Mouse (Mus musculus): ENCODE measurements at regions not wholly inside any gene's neighbourhood (a gene's known extent, or its start where the extent isn't known, plus 50 kb on each side); places are given as distances from the start of the nearest gene placed in this dataset.
A peak's percentile ranks its signal among the peaks of the same experiment; 100 is the strongest.
"Not testable (repeated sequence)": the region's sequence is repeated elsewhere in the genome, so short reads cannot be mapped to it uniquely, and the experiment has no call there.

DNA sequence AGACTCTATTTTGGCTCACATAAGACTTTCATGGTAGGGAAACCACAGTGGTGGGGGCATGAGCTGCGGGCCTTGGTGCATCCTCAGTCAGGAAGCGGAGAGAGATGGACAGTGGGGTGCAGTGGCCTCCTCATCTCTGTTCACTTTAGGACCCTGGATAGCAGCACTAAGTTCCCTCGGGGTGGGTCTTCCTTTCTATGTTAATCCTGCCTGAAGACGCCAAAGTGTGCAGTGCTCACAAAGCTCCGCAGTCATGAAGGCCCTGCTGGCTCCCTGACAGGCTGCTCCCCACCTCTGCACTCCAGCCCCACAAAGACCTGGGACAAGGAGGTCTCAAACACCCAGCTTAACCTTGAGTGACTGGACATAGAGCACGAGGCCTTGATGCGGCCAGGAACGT is 56.8 kb downstream of the Sox1 start:
- Histone ChIP-seq H3K4me2 (ENCODE audit: low read length) (no peak overlapping the region), H3K9me3 (ENCODE audit: control insufficient read depth, low read length) (peaks cover 4% of the 10 kb centered on the region; the same call in 1 of the 2 replicates), H3K9ac (ENCODE audit: low read length) (no peak overlapping the region), H3K4me3 (ENCODE audit: control insufficient read depth in 1 of 2, insufficient read depth in 1 of 2, low read depth in 1 of 2, low read length in 2 of 2) (no peak overlapping the region), H3K4me1 (ENCODE audit: control insufficient read depth in 2 of 2, insufficient read depth in 2 of 2, low read length in 2 of 2) (no peaks in the 10 kb centered on the region), H3K27ac (replicated peaks in 1 of 2; ENCODE audit: control insufficient read depth in 1 of 2, insufficient read depth in 1 of 2, low read depth in 2 of 2, low read length in 2 of 2) (no peak overlapping the region), H3K36me3 (ENCODE audit: control insufficient read depth, insufficient read depth, low read length) (no peaks in the 10 kb centered on the region), H3K27me3 (ENCODE audit: control insufficient read depth, insufficient read depth, low read length) (peaks cover 39% of the 10 kb centered on the region)
- no peak for ATAC-seq (ENCODE audit: insufficient number of reproducible peaks, insufficient read depth, low FRiP score, low read depth)
- WGBS, result 51% methylated on average over 8 of the region's 8 CpGs

GRCm38 (mm10) chr8:12455376-12455775 is 60.3 kb downstream of the Sox1 start:
- not testable (repeated sequence) for ATAC-seq (ENCODE audit: insufficient number of reproducible peaks, insufficient read depth, low FRiP score, low read depth); H3K27ac ChIP-seq (replicated peaks in 1 of 2; ENCODE audit: control insufficient read depth in 1 of 2, insufficient read depth in 1 of 2, low read depth in 2 of 2, low read length in 2 of 2); H3K9me3 ChIP-seq (ENCODE audit: control insufficient read depth, low read length); H3K4me1 ChIP-seq (ENCODE audit: control insufficient read depth in 2 of 2, insufficient read depth in 2 of 2, low read length in 2 of 2); H3K36me3 ChIP-seq (ENCODE audit: control insufficient read depth, insufficient read depth, low read length); H3K4me2 ChIP-seq (ENCODE audit: low read length); H3K9ac ChIP-seq (ENCODE audit: low read length); H3K4me3 ChIP-seq (ENCODE audit: control insufficient read depth in 1 of 2, insufficient read depth in 1 of 2, low read depth in 1 of 2, low read length in 2 of 2)
- peaks cover 16% of the 10 kb centered on the region; the same call in 1 of the 2 replicates for H3K27me3 ChIP-seq (ENCODE audit: control insufficient read depth, insufficient read depth, low read length)
- 80% methylated on average over 3 of the region's 3 CpGs for WGBS

DNA sequence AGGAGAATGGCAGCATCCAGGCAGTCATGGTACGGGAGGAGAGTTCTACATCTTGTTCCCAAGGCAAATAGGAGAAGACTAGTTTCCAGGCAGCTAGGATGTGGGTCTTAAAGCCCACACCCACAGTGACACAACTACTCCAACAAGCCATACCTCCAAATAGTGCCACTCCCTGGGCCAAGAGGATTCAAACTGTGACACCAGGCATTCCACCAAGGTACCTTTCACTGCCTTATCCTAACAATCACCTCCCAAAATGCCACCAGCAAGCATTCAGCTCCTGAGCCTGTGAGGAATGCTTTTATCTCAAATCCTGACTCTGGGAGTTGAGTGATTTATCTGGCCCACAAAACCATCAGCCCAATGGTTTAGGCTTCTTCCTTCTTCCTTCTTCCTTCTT is 61.2 kb downstream of the Sox1 start:
- WGBS, result 77% methylated on average over 1 of the region's 1 CpGs

DNA sequence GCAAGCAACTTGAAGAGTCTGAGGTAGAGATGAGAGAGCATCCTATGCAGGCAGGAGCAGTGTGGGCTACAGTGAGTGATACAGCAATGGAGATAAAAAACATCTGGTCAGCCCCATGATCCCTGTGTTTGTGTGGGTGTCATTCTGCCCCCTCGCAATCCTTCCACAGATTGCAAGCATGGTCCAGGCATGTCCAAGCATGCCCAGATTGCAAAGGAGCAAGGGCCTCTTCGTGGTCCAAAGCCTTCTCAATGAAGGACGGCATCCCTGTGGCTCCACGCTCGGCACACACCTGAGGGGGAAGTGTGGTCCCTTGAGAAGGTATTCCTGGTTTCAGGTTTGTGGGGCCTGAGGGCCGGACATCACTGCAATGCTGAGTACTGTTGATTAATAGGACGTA is 61.9 kb downstream of the Sox1 start:
- WGBS, result 64% methylated on average over 7 of the region's 7 CpGs

More for the DNA sequence above, 61.2 kb downstream of the Sox1 start:
- Histone ChIP-seq H3K4me2 (ENCODE audit: low read length) (no peak overlapping the region), H3K27ac (replicated peaks in 1 of 2; ENCODE audit: control insufficient read depth in 1 of 2, insufficient read depth in 1 of 2, low read depth in 2 of 2, low read length in 2 of 2) (no peak overlapping the region), H3K9me3 (ENCODE audit: control insufficient read depth, low read length) (no peaks in the 10 kb centered on the region), H3K36me3 (ENCODE audit: control insufficient read depth, insufficient read depth, low read length) (no peaks in the 10 kb centered on the region), H3K4me3 (ENCODE audit: control insufficient read depth in 1 of 2, insufficient read depth in 1 of 2, low read depth in 1 of 2, low read length in 2 of 2) (no peak overlapping the region), H3K4me1 (ENCODE audit: control insufficient read depth in 2 of 2, insufficient read depth in 2 of 2, low read length in 2 of 2) (0 out of 4 replicates have a peak, but pooled peaks cover 0 to 3% of the 10 kb centered on the region in 2 experiments), H3K27me3 (ENCODE audit: control insufficient read depth, insufficient read depth, low read length) (peaks cover 13% of the 10 kb centered on the region; the same call in 1 of the 2 replicates), H3K9ac (ENCODE audit: low read length) (no peak overlapping the region)
- ATAC-seq (ENCODE audit: insufficient number of reproducible peaks, insufficient read depth, low FRiP score, low read depth), result no peak

DNA sequence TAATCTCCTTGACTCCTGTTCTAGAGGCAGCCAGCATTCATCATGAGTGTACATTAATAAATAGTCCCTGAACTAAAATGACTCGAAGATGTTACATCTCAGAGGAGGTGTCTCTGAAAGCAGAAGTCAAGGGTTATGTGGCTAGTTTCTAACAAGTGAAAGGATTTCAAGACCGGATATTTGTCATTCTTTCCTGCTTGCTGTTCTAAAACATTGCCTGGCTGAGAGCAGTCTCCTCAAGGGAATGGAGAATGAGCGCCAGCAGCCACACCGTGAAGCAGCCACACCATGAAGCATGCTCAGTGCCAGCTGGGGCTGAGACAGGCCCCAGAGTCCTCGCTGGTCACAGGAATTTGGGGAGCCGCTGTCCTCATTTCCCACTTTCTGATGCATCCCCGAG is 71.8 kb downstream of the Sox1 start:
- H3K27me3 ChIP-seq (ENCODE audit: control insufficient read depth, insufficient read depth, low read length), result peaks cover 29% of the 10 kb centered on the region
- 71% methylated on average over 7 of the region's 7 CpGs for WGBS

More for the DNA sequence above, 61.9 kb downstream of the Sox1 start:
- no peak overlapping the region for H3K27ac ChIP-seq (replicated peaks in 1 of 2; ENCODE audit: control insufficient read depth in 1 of 2, insufficient read depth in 1 of 2, low read depth in 2 of 2, low read length in 2 of 2)
- H3K4me3 ChIP-seq (ENCODE audit: control insufficient read depth in 1 of 2, insufficient read depth in 1 of 2, low read depth in 1 of 2, low read length in 2 of 2), result no peak overlapping the region
- no peak for ATAC-seq (ENCODE audit: insufficient number of reproducible peaks, insufficient read depth, low FRiP score, low read depth)
- H3K36me3 ChIP-seq (ENCODE audit: control insufficient read depth, insufficient read depth, low read length), result no peaks in the 10 kb centered on the region
- no peak overlapping the region for H3K4me2 ChIP-seq (ENCODE audit: low read length)
- H3K9me3 ChIP-seq (ENCODE audit: control insufficient read depth, low read length), result no peaks in the 10 kb centered on the region
- H3K27me3 ChIP-seq (ENCODE audit: control insufficient read depth, insufficient read depth, low read length), result peaks cover 9% of the 10 kb centered on the region; the same call in 1 of the 2 replicates
- 0 out of 4 replicates have a peak, but pooled peaks cover 0 to 3% of the 10 kb centered on the region in 2 experiments for H3K4me1 ChIP-seq (ENCODE audit: control insufficient read depth in 2 of 2, insufficient read depth in 2 of 2, low read length in 2 of 2)
- no peak overlapping the region for H3K9ac ChIP-seq (ENCODE audit: low read length)

DNA sequence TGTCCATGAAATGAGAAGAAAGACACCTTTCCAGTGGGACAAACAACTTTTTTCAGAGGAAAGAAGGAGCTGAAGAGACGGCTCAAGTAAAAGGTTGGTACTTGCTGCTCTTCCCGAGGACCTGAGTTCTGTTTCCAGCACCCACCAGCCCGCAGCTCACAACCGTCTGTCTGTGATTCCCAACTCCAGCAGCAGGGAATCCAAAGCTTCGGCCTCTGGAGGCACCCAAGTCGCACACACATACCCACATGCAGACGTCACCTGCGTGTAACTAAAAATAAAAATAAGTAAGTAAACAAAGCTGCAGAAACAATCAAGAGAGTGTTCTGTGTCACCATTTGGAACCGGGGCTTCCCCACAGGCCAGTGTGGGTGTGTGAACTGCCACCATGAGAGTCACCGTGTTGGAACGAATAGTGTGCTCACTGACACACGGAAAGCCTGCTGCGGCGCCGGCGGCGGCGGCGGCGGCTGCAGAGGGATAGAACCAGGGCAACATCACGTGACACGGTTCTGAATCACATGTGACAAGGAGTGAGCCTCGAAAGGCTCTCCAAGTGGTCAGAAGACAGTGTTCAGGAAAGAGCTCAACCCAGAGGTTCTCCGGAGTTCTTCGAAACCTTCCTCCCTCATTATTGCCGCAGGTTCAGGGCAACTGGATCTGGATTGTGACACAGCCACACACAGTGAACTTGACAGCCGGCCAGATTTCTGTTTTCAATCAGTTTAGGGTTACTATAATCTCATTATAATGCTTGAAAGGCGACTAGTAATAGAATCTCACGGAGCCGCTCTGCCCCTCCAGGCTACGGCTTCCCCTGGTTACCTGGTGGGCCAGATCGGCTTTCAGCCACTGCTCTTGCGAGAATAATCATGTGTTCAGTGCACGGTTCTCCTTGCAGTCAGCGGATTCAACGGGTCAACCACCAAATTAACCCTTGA is 72.6 kb downstream of the Sox1 start:
- 72% methylated on average over 36 of the region's 36 CpGs for whole genome bisulfite sequencing
- no peak overlapping the region for H3K4me3 ChIP-seq (ENCODE audit: control insufficient read depth in 1 of 2, insufficient read depth in 1 of 2, low read depth in 1 of 2, low read length in 2 of 2)

More for the DNA sequence above, 71.8 kb downstream of the Sox1 start:
- Histone ChIP-seq H3K4me3 (ENCODE audit: control insufficient read depth in 1 of 2, insufficient read depth in 1 of 2, low read depth in 1 of 2, low read length in 2 of 2) (no peak overlapping the region), H3K9ac (ENCODE audit: low read length) (no peak overlapping the region), H3K4me2 (ENCODE audit: low read length) (no peak overlapping the region), H3K27ac (replicated peaks in 1 of 2; ENCODE audit: control insufficient read depth in 1 of 2, insufficient read depth in 1 of 2, low read depth in 2 of 2, low read length in 2 of 2) (no peak overlapping the region), H3K9me3 (ENCODE audit: control insufficient read depth, low read length) (no peaks in the 10 kb centered on the region), H3K4me1 (ENCODE audit: control insufficient read depth in 2 of 2, insufficient read depth in 2 of 2, low read length in 2 of 2) (no peaks in the 10 kb centered on the region), H3K36me3 (ENCODE audit: control insufficient read depth, insufficient read depth, low read length) (no peaks in the 10 kb centered on the region)
- ATAC-seq (ENCODE audit: insufficient number of reproducible peaks, insufficient read depth, low FRiP score, low read depth), result no peak

DNA sequence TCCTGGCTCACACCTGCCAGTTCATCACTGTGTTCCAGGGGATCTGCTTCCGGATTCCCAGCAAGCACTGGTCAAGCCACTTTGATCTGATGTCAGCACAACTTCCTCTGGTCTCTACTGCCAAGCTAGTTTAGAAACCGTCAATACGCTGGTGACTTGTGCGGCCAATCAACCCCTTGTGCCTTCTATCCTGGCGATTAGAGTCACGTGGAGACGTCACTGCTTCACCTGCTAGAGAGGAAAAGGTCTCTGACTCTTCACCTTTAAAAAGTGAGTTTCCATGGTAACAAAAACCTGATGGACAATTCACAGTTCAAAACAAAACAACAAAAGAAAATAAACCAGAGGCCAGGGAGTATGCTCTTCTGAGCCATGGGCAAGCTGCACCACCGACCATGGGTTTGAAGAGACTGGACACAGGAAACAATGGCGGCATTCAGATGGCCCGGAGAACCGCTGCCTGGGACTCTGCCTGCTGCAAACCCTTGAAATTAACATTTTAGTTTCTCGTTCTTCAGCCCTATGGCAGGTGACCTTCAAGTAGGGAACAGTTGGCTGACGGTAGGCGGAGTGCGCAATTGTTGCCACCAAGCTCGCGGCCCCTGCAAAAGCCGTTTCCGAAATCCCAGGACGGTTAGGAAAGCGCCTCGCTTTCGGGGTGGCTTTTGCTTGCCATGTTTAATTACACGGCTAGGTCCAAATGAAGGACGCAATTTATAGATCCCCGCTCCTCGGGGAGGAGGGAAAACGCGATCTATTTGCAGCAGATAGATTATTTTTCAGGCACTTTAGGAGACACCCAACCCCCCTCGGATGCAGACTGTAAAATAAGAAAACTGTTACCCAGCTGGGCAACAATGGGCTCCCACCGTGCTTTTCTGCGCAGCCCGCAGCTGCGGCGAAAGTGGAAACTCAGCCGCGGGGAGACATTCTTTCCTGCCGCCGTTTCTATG is 82.6 kb downstream of the Sox1 start:
- Histone ChIP-seq H3K4me2 (ENCODE audit: low read length) (peak overlapping the region; percentile 70), H3K9ac (ENCODE audit: low read length) (peak overlapping the region; percentile 42; the same call in 1 of the 2 replicates), H3K27ac (replicated peaks in 1 of 2; ENCODE audit: control insufficient read depth in 1 of 2, insufficient read depth in 1 of 2, low read depth in 2 of 2, low read length in 2 of 2) (no peak overlapping the region), H3K9me3 (ENCODE audit: control insufficient read depth, low read length) (no peaks in the 10 kb centered on the region; the same call in 1 of the 2 replicates), H3K4me1 (ENCODE audit: control insufficient read depth in 2 of 2, insufficient read depth in 2 of 2, low read length in 2 of 2) (peaks cover 0 to 3% of the 10 kb centered on the region in 2 experiments; a peak in 1 of 4 replicates), H3K4me3 (ENCODE audit: control insufficient read depth in 1 of 2, insufficient read depth in 1 of 2, low read depth in 1 of 2, low read length in 2 of 2) (peak overlapping the region; percentile 34 to 40), H3K27me3 (ENCODE audit: control insufficient read depth, insufficient read depth, low read length) (peaks cover 80% of the 10 kb centered on the region), H3K36me3 (ENCODE audit: control insufficient read depth, insufficient read depth, low read length) (no peaks in the 10 kb centered on the region)
- no peak for ATAC-seq (ENCODE audit: insufficient number of reproducible peaks, insufficient read depth, low FRiP score, low read depth)
- WGBS, result 11% methylated on average over 39 of the region's 39 CpGs

More for the DNA sequence above, 72.6 kb downstream of the Sox1 start:
- Histone ChIP-seq H3K27me3 (ENCODE audit: control insufficient read depth, insufficient read depth, low read length) (peaks cover 37% of the 10 kb centered on the region), H3K36me3 (ENCODE audit: control insufficient read depth, insufficient read depth, low read length) (no peaks in the 10 kb centered on the region), H3K4me2 (ENCODE audit: low read length) (no peak overlapping the region), H3K27ac (replicated peaks in 1 of 2; ENCODE audit: control insufficient read depth in 1 of 2, insufficient read depth in 1 of 2, low read depth in 2 of 2, low read length in 2 of 2) (no peak overlapping the region), H3K4me1 (ENCODE audit: control insufficient read depth in 2 of 2, insufficient read depth in 2 of 2, low read length in 2 of 2) (no peaks in the 10 kb centered on the region), H3K9ac (ENCODE audit: low read length) (no peak overlapping the region), H3K9me3 (ENCODE audit: control insufficient read depth, low read length) (no peaks in the 10 kb centered on the region)
- ATAC-seq (ENCODE audit: insufficient number of reproducible peaks, insufficient read depth, low FRiP score, low read depth), result no peak
